Mouse (Mus musculus) adipose tissue, adult 10 weeks (tissue): ENCODE measurements around the gene Nifk. TPM values are rescaled to one million over a fixed set of nuclear protein-coding genes. Genes with fewer than 3 reads are reported as not detected.

Source experiments
- polyA plus RNA-seq: library from polyadenylated mRNA; stranded (reverse); fragments of 350-450 nt; fragmentation: Illumina TruSeq; extraction: RNeasy Lipid Tissue Mini Kit (QIAGEN cat#74804); gene quantifications from one replicate; pipeline ENCODE4 v1.2.3, GENCODE M21; 2014; ENCODE audit warnings: low read depth, low replicate concordance

Nifk gene
- polyA plus RNA-seq = 23.0 TPM

GRCm38 (mm10) chr1:118321661-118322201 is at the start of gene Nifk:
TSS of gene Nifk (plus strand) at chr1:118321839.

DNA sequence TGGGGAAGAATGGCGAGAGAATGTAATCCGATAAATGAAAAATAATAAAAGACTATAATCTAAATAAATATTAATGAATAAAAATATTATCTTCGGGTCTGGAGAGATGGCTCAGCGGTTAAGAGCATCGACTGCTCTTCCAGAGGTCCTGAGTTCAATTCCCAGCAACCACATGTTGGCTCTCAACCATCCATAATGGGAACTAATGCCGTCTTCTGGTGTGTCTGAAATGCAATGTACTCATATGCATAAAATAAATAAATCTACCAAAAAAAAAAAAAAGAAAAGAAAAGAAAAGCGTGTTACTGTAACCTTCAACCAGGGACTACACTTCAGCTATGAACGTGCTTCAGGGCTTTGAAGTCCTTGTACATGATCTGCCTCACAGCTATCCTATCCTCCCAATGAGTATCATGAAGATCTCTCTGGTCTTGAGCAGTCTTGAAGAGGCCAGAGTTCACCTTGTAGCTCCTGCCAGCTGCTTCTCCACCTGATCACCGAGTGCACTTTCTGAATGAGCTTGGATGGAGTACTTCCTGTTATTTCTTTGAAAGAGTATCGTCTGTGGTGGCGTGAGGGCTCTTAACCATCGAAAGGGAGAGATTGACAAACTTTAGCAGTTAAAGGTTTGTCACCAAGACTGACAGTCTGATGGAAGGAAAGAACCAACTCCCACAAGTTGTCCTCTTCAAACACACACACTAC is 9.9 kb upstream of the Nifk start, which contains the start of gene Tsn:
TSS of gene Tsn (minus strand) at position 118 of the 705 bp plus-strand sequence.

Other genes with a start within 250 kb of the Nifk start
- not detected for gene Gm29106, start 145.3 kb upstream of the Nifk start, polyA plus RNA-seq
- gene Tsn, start 10.1 kb upstream of the Nifk start, polyA plus RNA-seq = 57.8 TPM
- gene Clasp1, start 67.2 kb downstream of the Nifk start, polyA plus RNA-seq = 24.4 TPM